Mouse (Mus musculus) heart, embryonic 10.5 days (tissue): ENCODE results near the gene Pik3c2b. TPM values are rescaled to one million over a fixed set of nuclear protein-coding genes. Genes with fewer than 3 reads are reported as not detected.
A peak's percentile ranks its signal among the peaks of the same experiment; 100 is the strongest.
"Not testable (repeated sequence)": the region's sequence is repeated elsewhere in the genome, so short reads cannot be mapped to it uniquely, and the experiment has no call there.

Experiments
- DNase-seq: peaks from one replicate; pipeline ENCODE4 v3.0.0-alpha.2; 2017; ENCODE audit warnings: low spot score
- H3K27ac ChIP-seq: fragments of 300-500 bp; sonication (generic); 2 replicates; pipeline ENCODE4 v1.5.1; 2016; ENCODE audit warnings: mild to moderate bottlenecking
- H3K27me3 ChIP-seq: fragments of 300-500 bp; sonication (generic); 2 replicates; pipeline ENCODE4 v1.6.1; 2016; ENCODE audit warnings: mild to moderate bottlenecking; ENCODE audit not compliant: poor library complexity, insufficient read depth, severe bottlenecking
- H3K36me3 ChIP-seq: fragments of 300-500 bp; sonication (generic); 2 replicates; pipeline ENCODE4 v1.6.1; 2016; ENCODE audit warnings: mild to moderate bottlenecking, moderate library complexity
- H3K4me1 ChIP-seq: fragments of 300-500 bp; sonication (generic); 2 replicates; pipeline ENCODE4 v1.6.1; 2016; ENCODE audit warnings: mild to moderate bottlenecking
- H3K4me3 ChIP-seq: fragments of 300-500 bp; sonication (generic); 2 replicates; pipeline ENCODE4 v1.5.1; 2016; ENCODE audit warnings: mild to moderate bottlenecking, moderate library complexity
- H3K9me3 ChIP-seq: fragments of 300-500 bp; sonication (generic); 2 replicates; pipeline ENCODE4 v1.6.1; 2016; ENCODE audit warnings: mild to moderate bottlenecking, moderate library complexity
- WGBS: fragments of 180-500 bp; shearing (Covaris S2); methylation state at CpG from one replicate; pipeline ENCODE4 v1.1.7; 2016; 5-methylcytosine and 5-hydroxymethylcytosine counted together
- polyA plus RNA-seq: library from polyadenylated mRNA; unstranded; fragments of >200 nt; fragmentation: Nextera tagmentation; extraction: Ambion mirVana; gene quantifications from 2 replicates; pipeline ENCODE4 v1.2.1, GENCODE M21; 2016

Pik3c2b gene
- polyA plus RNA-seq = 7.9 and 11.5 TPM in 2 replicates

DNA sequence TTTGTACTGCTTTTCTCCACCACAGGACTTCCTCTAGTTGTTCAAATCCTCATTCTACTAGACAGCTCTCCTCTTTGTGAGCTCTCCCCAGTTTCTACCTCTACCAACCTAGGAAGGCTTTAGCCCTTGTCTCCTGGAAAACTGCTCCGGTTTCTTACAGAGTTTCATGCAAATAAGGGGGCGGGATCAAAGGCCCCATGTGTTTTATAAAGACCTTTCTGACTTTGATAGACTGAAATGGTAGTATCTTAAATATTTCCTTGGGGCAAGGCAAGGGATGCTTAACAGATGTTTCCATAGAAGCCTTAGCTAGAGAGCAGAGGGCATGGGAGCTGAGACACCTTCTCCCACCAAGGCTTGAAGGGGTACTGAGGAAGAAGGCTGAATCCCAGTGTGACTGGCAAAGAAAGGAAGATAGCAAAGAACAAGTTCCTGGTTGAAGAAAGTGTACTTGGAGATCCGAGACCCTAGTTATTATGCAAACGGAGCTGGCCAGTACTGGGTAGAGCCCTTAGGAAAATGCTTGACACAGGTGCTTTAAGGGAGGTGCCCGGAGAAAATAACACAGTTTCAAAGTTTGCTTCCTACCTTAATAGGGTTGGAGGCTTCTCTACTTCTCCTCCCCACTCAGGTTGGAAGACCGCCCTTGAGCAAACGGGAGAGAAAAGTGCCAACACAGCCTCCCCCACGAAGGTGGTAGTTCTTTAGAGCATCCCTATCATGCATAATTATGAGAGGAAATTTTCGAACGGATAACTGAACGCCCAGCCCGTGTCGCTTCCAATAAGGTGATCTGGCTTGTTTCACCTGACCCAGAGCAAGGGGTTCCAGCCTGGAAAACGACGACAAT lies at the start of gene Pik3c2b:
Gene Pik3c2b, plus strand, starts transcription at position 657 of the 850 bp plus-strand sequence.
- Histone ChIP-seq H3K4me3 (peak within 1 kb of the TSS; percentile 78), H3K9me3 (no peaks in the 10 kb centered on the region), H3K27me3 (peaks cover 4% of the 10 kb centered on the region; the same call in 1 of the 2 replicates), H3K4me1 (peaks cover 45% of the 10 kb centered on the region), H3K27ac (peak within 1 kb of the TSS; percentile 94), H3K36me3 (no peaks in the 10 kb centered on the region)
- no peak for DNase-seq
- WGBS = 5% methylated on average over 15 of the region's 15 CpGs

DNA sequence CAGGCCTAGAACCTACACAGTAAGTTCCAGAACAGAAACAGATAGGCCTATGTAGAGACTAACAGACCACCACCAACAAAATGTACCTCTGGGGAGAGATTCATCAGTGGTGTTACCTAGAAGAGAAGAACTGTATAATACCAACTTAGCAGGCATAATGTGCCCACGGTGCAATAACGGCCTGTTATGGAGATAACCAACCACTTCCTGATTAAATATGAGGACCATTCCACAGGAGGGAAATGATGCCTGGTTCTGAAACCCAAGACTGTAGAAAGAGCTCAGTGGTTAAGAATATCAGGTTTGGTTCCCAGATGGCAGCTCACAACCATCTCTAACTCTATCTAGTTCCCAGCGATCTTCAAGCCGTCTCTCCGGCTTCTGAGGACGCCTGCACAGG lies 45.1 kb upstream of the Pik3c2b start:
- H3K4me1 ChIP-seq = no peaks in the 10 kb centered on the region
- H3K27me3 ChIP-seq = no peaks in the 10 kb centered on the region
- no peak for DNase-seq
- H3K4me3 ChIP-seq = no peak overlapping the region
- H3K27ac ChIP-seq = no peak overlapping the region
- no peaks in the 10 kb centered on the region for H3K9me3 ChIP-seq
- H3K36me3 ChIP-seq = peaks cover 94% of the 10 kb centered on the region
- 91% methylated on average over 6 of the region's 6 CpGs for WGBS

DNA sequence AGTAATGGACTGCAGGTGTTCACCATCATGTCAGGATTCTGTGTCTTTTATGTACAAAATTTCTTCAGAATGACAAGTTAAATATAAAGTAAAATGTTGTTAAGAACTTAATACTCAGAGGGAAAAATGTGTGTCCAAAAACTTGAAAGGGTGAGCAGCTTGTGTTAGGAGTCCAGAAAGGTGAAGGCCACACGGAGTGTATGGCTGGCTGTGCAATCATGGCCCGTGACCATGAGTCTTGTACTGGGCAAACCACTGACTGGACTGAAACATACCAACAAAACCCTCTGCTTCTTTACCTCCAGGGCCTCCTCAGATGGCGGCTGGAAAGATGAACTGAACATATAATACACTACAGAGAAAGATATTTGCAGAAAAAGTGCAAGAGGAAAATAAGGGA lies 38.9 kb upstream of the Pik3c2b start:
- DNase-seq = no peak
- 94% methylated on average over 3 of the region's 3 CpGs for WGBS
- H3K9me3 ChIP-seq = no peaks in the 10 kb centered on the region
- H3K27ac ChIP-seq = no peak overlapping the region
- H3K4me1 ChIP-seq = no peaks in the 10 kb centered on the region
- no peak overlapping the region for H3K4me3 ChIP-seq
- peaks cover 72% of the 10 kb centered on the region for H3K36me3 ChIP-seq
- no peaks in the 10 kb centered on the region for H3K27me3 ChIP-seq

DNA sequence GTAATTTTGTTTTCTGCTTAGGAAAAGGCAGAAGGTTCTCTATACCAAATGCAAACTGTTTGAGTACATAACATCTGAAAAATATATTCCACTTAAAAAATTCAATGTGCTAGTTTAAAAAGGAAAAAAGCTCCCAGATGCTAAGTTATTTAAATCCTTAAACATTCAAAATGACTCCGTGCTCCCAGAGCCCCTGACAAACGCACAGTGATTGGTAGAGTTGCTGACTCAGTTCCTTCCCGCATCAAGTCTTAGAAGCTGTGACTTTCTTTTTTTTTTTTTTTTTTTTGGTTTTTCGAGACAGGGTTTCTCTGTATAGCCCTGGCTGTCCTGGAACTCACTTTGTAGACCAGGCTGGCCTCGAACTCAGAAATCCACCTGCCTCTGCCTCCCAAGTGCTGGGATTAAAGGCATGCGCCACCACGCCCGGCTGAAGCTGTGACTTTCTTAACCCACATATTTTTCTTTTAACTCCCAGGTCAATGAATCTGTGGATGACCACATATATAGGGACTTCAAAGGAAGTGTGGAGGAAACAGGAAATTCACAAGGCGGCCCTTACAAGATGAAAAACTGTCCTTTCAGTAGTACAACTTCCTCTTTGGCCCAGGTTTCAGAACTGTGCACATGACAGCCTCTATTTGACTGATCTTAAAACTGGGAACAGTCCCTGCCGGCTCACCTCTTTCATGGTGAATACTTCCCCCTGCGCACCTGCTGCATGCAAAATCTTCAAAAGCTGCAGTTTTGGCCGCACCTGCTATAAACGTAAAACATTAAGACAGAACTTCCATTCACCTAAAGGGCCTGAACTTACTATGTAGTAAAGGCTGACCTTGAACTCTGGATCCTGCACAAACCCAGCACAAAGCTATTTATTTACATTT lies 33.3 kb upstream of the Pik3c2b start:
- H3K4me3 ChIP-seq = no peak overlapping the region
- no peaks in the 10 kb centered on the region for H3K9me3 ChIP-seq
- no peak for DNase-seq
- WGBS = 89% methylated on average over 12 of the region's 13 CpGs
- no peak overlapping the region for H3K27ac ChIP-seq
- no peaks in the 10 kb centered on the region for H3K4me1 ChIP-seq
- no peaks in the 10 kb centered on the region for H3K27me3 ChIP-seq
- peaks cover 71% of the 10 kb centered on the region for H3K36me3 ChIP-seq

DNA sequence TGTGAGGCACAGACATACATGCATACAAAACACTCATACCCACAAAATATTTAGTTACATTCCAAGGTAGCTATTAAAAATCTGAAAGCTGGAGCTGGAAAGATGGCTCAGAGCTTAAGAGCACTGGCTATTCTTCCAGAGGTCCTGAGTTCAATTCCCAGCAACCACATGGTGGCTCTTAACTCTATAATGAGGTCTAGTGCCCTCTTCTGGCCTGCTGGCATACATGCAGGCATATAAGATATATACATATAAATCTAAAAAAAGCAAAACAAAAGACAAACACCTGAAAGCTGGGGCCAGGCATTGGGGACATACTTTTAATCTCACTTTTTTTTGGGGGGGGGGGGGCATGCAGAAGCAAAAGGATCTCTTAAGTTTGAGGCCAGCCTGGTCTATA lies 32.1 kb upstream of the Pik3c2b start:
- Histone ChIP-seq H3K4me3 (no peak overlapping the region), H3K27me3 (no peaks in the 10 kb centered on the region), H3K27ac (no peak overlapping the region), H3K9me3 (no peaks in the 10 kb centered on the region), H3K36me3 (peaks cover 76% of the 10 kb centered on the region), H3K4me1 (no peaks in the 10 kb centered on the region)
- no peak for DNase-seq

DNA sequence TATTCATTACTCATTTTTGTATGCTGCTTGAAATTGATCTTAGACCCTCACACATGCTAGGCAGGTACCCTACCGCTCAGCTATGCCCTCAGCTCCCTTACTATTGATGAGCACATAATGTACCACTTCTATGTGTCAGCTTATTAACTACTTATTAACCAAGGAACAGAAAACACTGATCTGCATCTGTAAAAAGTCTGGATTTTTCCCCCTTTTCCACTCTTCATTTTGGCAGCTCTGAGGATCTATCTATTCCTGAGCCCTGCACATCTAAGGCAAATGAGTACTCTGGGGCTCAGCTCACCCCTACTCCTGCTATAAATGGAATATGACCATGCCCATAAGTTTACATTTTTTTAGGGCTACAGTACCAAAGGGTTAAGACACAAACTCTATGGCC lies 31.3 kb upstream of the Pik3c2b start:
- Histone ChIP-seq H3K4me1 (no peaks in the 10 kb centered on the region), H3K9me3 (no peaks in the 10 kb centered on the region), H3K4me3 (no peak overlapping the region), H3K36me3 (peaks cover 76% of the 10 kb centered on the region), H3K27me3 (no peaks in the 10 kb centered on the region), H3K27ac (no peak overlapping the region)
- WGBS = 98% methylated on average over 1 of the region's 1 CpGs
- no peak for DNase-seq

DNA sequence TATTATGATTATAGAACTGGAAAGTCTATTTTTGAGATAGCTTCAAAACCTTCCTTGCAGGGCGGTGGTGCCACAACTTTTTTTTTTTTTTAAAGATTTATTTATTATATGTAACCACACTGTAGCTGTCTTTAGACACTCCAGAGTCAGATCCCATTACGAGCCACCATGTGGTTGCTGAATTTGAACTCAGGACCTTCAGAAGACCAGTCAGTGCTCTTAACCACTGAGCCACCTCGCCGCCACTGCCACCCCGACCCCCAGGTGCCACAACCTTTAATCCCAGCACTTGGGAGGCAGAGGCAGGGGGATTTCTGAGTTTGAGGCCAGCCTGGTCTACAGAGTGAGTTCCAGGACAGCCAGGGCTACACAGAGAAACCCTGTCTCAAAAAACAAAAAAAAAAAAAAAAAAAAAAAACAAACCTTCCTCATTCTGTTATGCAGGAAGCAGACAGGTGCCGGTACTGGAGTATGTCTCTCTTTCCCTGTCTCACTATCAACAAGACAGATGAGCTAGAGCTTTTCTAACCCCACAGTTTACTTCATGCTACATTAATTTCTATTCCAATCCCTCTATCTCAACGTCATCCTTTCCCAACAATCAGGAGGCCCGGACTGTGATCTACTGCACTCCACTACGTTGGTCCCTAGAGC lies 28.6 kb upstream of the Pik3c2b start:
- Histone ChIP-seq H3K4me3 (no peak overlapping the region), H3K36me3 (peaks cover 64% of the 10 kb centered on the region), H3K4me1 (peaks cover 6% of the 10 kb centered on the region; the same call in 1 of the 2 replicates), H3K9me3 (no peaks in the 10 kb centered on the region), H3K27me3 (no peaks in the 10 kb centered on the region), H3K27ac (no peak overlapping the region)
- no peak for DNase-seq
- WGBS = 95% methylated on average over 9 of the region's 9 CpGs

DNA sequence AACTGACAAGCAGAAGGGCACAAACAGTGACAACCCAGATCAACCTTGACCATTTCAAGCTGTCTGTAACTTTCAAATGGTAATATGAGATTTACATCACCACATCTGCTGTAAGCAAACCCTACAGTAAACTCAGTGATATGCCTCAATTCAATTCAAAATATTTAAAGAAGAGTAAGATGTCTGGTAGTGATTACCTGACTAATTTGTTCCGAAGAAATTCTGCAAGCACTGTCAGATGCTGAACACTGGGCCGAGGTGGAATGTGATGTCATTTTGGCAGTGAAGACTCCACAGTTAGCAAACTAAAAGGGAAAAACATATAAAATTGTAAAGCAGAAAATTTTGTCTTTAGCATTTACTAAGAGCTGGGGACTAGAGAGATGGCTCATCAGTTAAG lies 26.9 kb upstream of the Pik3c2b start:
- Histone ChIP-seq H3K9me3 (no peaks in the 10 kb centered on the region), H3K27me3 (no peaks in the 10 kb centered on the region), H3K4me1 (peaks cover 6% of the 10 kb centered on the region; the same call in 1 of the 2 replicates), H3K27ac (no peak overlapping the region), H3K36me3 (peaks cover 54% of the 10 kb centered on the region), H3K4me3 (no peak overlapping the region)
- 91% methylated on average over 2 of the region's 2 CpGs for WGBS
- no peak for DNase-seq

DNA sequence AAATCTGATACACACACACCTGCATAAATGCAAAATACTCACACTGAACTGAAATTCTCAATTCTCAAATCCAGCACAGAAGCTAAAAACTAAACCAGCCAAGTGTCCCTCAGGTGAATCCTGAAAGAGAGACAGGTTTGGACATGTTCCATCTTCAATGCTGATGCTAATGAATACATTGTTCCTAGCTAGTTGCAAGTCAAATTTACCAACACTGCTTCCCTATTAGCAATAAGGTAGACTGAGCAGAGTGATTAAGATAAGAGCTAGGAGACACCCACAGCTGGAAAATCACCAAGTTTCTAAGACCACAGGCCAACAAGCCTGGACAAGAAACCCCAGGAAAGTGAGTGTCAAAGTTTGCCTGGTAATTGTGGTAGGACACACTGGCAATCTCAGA lies 26.2 kb upstream of the Pik3c2b start:
- no peak overlapping the region for H3K4me3 ChIP-seq
- no peaks in the 10 kb centered on the region for H3K27me3 ChIP-seq
- H3K9me3 ChIP-seq = no peaks in the 10 kb centered on the region
- H3K27ac ChIP-seq = no peak overlapping the region
- no peak for DNase-seq
- peaks cover 12% of the 10 kb centered on the region for H3K4me1 ChIP-seq
- H3K36me3 ChIP-seq = peaks cover 47% of the 10 kb centered on the region

DNA sequence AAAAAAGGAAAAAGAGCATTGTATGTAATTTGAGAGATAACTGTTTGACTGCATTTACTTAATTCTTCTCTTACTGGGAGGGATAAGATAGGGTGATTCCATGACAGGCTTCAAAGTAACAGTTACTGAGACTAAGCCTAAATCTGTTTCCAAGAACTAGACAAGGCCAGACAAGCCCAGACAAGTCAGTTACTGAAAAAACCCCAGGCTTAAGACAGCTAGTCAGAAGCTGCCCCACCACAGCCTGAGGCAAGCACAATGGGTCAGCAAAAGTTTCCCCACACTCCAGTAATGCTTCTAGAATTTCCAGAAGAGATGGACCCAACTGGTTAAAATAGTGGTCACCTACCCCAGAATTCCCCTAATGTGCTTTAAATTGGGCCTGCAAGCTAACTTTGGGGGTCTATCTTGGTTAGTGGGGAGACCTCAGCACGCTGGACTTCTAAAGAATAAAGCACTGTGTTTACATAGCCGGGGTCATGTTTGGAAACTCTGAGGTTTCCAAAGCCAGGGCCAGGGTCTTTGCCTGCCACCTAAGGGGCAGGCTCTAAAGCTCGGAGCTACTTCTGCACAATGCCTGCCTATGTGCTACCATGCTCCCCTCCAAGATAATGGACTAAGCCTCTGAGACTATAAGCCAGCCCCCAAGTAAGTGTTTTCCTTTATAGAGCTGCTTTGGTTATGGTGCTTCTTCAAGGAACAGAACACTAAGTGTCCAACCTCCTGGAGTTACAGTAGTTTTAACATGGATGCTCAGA lies 25.2 kb upstream of the Pik3c2b start:
- Histone ChIP-seq H3K9me3 (no peaks in the 10 kb centered on the region), H3K36me3 (peaks cover 42% of the 10 kb centered on the region), H3K27me3 (no peaks in the 10 kb centered on the region), H3K4me1 (peaks cover 14% of the 10 kb centered on the region), H3K4me3 (no peak overlapping the region), H3K27ac (no peak overlapping the region)
- 76% methylated on average over 3 of the region's 3 CpGs for WGBS
- no peak for DNase-seq

DNA sequence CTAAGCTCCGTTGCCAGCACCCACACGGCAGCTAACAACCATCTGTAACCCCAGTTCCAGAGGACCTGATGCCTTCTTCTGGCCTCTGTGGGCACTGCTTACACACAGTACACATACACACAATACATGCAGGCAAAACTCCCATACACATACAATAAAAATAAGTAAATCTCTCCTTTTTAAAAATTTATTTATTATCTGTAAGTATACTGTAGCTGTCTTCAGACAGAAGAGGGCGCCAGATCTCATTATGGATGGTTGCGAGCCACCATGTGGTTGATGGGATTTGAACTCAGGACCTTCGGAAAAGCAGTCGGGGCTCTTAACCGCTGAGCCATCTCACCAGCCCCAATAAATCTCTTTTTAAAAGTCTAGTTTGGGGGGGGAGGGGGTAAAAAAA lies 24.1 kb upstream of the Pik3c2b start:
- H3K27ac ChIP-seq = no peak overlapping the region
- WGBS = 95% methylated on average over 7 of the region's 7 CpGs
- no peak for DNase-seq
- H3K9me3 ChIP-seq = no peaks in the 10 kb centered on the region
- no peak overlapping the region for H3K4me3 ChIP-seq
- H3K4me1 ChIP-seq = peaks cover 14% of the 10 kb centered on the region
- peaks cover 32% of the 10 kb centered on the region for H3K36me3 ChIP-seq
- no peaks in the 10 kb centered on the region for H3K27me3 ChIP-seq

DNA sequence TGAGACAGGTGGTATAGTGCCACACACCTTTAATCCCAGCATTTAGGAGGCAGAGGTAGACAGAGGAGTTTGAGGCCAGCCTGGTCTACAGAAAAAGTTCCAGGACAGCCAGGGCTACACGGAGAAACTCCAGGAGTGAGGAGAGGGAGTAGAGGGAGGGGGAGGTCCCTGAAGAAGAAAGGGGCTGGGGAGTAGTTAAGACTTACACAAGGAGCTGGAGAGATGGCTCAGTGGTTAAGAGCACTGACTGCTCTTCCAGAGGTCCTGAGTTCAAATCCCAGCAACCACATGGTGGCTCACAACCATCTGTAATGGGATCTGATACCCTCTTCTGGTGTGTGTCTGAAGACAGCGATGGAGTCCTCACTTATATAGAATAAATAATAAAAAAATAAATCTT lies 23.5 kb upstream of the Pik3c2b start:
- H3K4me1 ChIP-seq = peaks cover 14% of the 10 kb centered on the region
- 100% methylated on average over 2 of the region's 2 CpGs for WGBS
- H3K27me3 ChIP-seq, DNase-seq, H3K27ac ChIP-seq, H3K4me3 ChIP-seq, H3K9me3 ChIP-seq: not testable (repeated sequence)
- H3K36me3 ChIP-seq = peaks cover 27% of the 10 kb centered on the region
